In the genomic region with DNA sequence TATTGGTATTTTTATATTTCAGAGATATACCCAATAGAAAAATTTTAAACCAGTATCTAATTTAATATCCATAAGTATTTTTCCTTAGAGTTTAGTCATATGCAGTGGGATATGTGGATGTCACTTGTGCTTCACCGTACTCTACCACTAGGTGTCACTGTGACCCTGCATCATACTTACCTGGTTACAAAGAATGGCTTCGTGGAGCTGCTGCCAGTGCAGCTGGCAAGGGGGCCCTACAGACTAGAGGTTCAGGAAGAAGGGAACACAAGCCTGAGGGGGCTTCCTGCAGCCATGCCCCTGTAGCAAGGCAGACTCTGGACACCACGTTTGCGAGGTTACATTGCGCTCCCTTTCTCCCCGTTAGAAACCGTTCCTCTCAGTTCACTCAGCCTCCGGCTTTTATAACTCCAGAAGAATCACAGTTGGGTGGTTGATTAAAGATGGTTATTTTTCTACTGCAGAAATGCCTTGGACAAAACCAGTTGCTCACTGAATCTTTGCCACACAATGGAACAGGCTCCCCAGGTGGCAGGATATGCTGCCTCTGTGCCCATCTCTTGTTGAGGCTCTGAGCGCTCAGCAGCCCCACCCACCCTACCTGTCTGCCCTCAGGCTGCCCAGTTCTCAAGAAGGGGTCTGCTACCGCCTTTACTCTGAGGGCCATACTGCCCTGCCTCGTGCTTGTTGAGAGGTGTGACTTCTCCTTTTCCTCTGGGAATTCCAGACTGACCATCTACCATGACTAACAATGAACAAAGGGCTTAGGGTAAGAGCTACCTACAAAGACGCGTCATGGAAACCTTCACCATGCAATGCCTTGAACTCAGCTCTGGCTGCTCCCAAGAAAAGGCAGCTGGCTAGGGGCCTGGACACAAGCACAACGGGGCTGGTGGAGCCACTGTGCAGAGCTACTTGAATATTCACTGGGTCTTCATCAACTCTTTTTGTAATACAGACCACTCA, we compare ENCODE assay signal across 8 mouse cellular contexts. TPM values are rescaled to one million over a fixed set of nuclear protein-coding genes. Genes with fewer than 3 reads are reported as not detected.
DNase-seq lines count a peak whose midpoint lies in the region; ATAC-seq and TF ChIP-seq lines count a peak whose summit lies in the region.
"Had no signal": no experiment of that assay in that cellular context is flagged by ENCODE, and none has a peak within 500 bp of the region (broad histone marks: within the 10 kb centered on the region; RNA-seq: fewer than 3 reads in every experiment).

No protein-coding gene starts in this region.

- TF ChIP-seq CTCF in hindbrain, postnatal 0 days (IDR thresholded peaks at IDR 0.05; ENCODE audit: low read depth) = peak; percentile 94

- H3K9ac ChIP-seq in forebrain, embryonic 16.5 days (replicated peaks; ENCODE audit: low read depth, low read length) = no peak overlapping the region
- H3K9ac ChIP-seq in hindbrain, postnatal 0 days (replicated peaks; ENCODE audit: low read length) = no peak overlapping the region
- H3K9ac ChIP-seq: liver, embryonic 15.5 days had no signal

- H3K4me1 ChIP-seq in forebrain, embryonic 16.5 days (replicated peaks; ENCODE audit: control insufficient read depth, insufficient read depth, low read length) = peaks cover 2% of the 10 kb centered on the region
- H3K4me1 ChIP-seq in hindbrain, postnatal 0 days (ENCODE audit: insufficient read depth, low read length) = no peaks in the 10 kb centered on the region

- H3K27ac ChIP-seq in forebrain, embryonic 16.5 days (ENCODE audit: low read length) = no peak overlapping the region
- H3K27ac ChIP-seq in hindbrain, postnatal 0 days = peak overlapping the region; percentile 15; the same call in 1 of the 2 replicates
- H3K27ac ChIP-seq: liver, embryonic 15.5 days had no signal

- H3K4me3 ChIP-seq in forebrain, embryonic 16.5 days (replicated peaks; ENCODE audit: low read length) = no peak overlapping the region
- no peak overlapping the region for H3K4me3 ChIP-seq in hindbrain, postnatal 0 days (ENCODE audit: low read length)
- H3K4me3 ChIP-seq: liver, embryonic 15.5 days had no signal

- peak; percentile 92 for DNase-seq in NIH3T3 (ENCODE audit: low read depth)
- peak; percentile 68 for DNase-seq in cerebellum, adult 11 months
- peak; percentile 92 for DNase-seq in hindbrain, postnatal 0 days (ENCODE audit: low spot score)
- DNase-seq in left cerebral cortex, adult 18-20 months (ENCODE audit: low spot score in 2 of 2) = peak; percentile 73 to 81
- peak; percentile 65 for DNase-seq in right cerebral cortex, postnatal 14 days

- H3K4me2 ChIP-seq in forebrain, embryonic 16.5 days (ENCODE audit: low read length) = no peak overlapping the region
- H3K4me2 ChIP-seq in hindbrain, postnatal 0 days (ENCODE audit: low read depth, low read length) = no peak overlapping the region
- H3K4me2 ChIP-seq: liver, embryonic 15.5 days had no signal

- peak; percentile 87 for ATAC-seq in forebrain, embryonic 16.5 days
- peak; percentile 79 for ATAC-seq in hindbrain, postnatal 0 days
- ATAC-seq in megakaryocyte-erythroid progenitor cell, adult 5-6 weeks (replicated peaks; ENCODE audit: low FRiP score, low TSS enrichment, poor library complexity, severe bottlenecking) = peak; percentile 78

- H3K27me3 ChIP-seq in forebrain, embryonic 16.5 days (replicated peaks; ENCODE audit: control insufficient read depth, insufficient read depth, low read length) = no peaks in the 10 kb centered on the region
- H3K27me3 ChIP-seq in hindbrain, postnatal 0 days (ENCODE audit: insufficient read depth, low read length) = no peaks in the 10 kb centered on the region

- 55% methylated on average over 14 of the region's 14 CpGs for WGBS in forebrain, embryonic 16.5 days
- WGBS in hindbrain, postnatal 0 days = 53% methylated on average over 14 of the region's 14 CpGs

- H3K36me3 ChIP-seq in forebrain, embryonic 16.5 days (ENCODE audit: control insufficient read depth, insufficient read depth) = peaks cover 4% of the 10 kb centered on the region; the same call in 1 of the 2 replicates
- H3K36me3 ChIP-seq in hindbrain, postnatal 0 days (ENCODE audit: insufficient read depth, low read length) = peaks cover 29% of the 10 kb centered on the region
- H3K36me3 ChIP-seq: liver, embryonic 15.5 days had no signal

- no peaks in the 10 kb centered on the region for H3K9me3 ChIP-seq in forebrain, embryonic 16.5 days (ENCODE audit: control insufficient read depth, low read length)
- no peaks in the 10 kb centered on the region for H3K9me3 ChIP-seq in hindbrain, postnatal 0 days (ENCODE audit: low read length)
- H3K9me3 ChIP-seq: liver, embryonic 15.5 days had no signal

RNA-seq across cellular contexts. Expression of gene Cyb561, which starts 25.8 kb away (rescaled TPM):
- polyA plus RNA-seq in forebrain, embryonic 16.5 days (2015; fragmentation: Nextera tagmentation; extraction: Ambion mirVana) = 30.8 and 41.4 TPM in 2 replicates
- total RNA-seq in hindbrain, postnatal 0 days (2014; rRNA removed) = 45.9 and 52.9 TPM in 2 replicates
- 55.9 and 57.8 TPM in 2 replicates for polyA plus RNA-seq in hindbrain, postnatal 0 days (2015; fragmentation: Nextera tagmentation; extraction: Ambion mirVana)
- 100 to 1,000 TPM; 102 TPM for total RNA-seq in left cerebral cortex, adult 18-20 months (2021)
- 3.3 and 10.0 TPM in 2 replicates for total RNA-seq in megakaryocyte-erythroid progenitor cell, adult 5-6 weeks (2014; fragmentation: Nextera tagmentation)
- 2.1 and 2.5 TPM in 2 replicates for total RNA-seq in megakaryocyte-erythroid progenitor cell, adult 5-6 weeks (2017)

RNA-seq across cellular contexts. Expression of gene Ace, which starts 40.4 kb away (rescaled TPM):
- polyA plus RNA-seq in forebrain, embryonic 16.5 days (2015; fragmentation: Nextera tagmentation; extraction: Ambion mirVana) = 3.2 and 3.3 TPM in 2 replicates
- 31.1 and 35.9 TPM in 2 replicates for total RNA-seq in hindbrain, postnatal 0 days (2014; rRNA removed)
- polyA plus RNA-seq in hindbrain, postnatal 0 days (2015; fragmentation: Nextera tagmentation; extraction: Ambion mirVana) = 10.3 and 11.1 TPM in 2 replicates
- total RNA-seq in left cerebral cortex, adult 18-20 months (2021) = 10 to 100 TPM; 14.3 to 18.6 TPM
- total RNA-seq in megakaryocyte-erythroid progenitor cell, adult 5-6 weeks (2014; fragmentation: Nextera tagmentation) = not detected in 2 replicates
- 0.38 TPM in 1 of 2 replicates, not detected in the other for total RNA-seq in megakaryocyte-erythroid progenitor cell, adult 5-6 weeks (2017)

Comparison
In these comparisons a context has a peak if more than half of its experiments do, and no peak if none do; other contexts are left out.
1. RNA of gene Ace, which starts 40.4 kb away (total RNA-seq): 31.1 to 35.9 TPM in hindbrain, postnatal 0 days and 14.3 to 18.6 TPM in left cerebral cortex, adult 18-20 months; 0.38 TPM in megakaryocyte-erythroid progenitor cell, adult 5-6 weeks; every median in the first group is over 10 times any median in the second.
2. Peak in every context shown above with its lines, with median percentiles within 50 percentile points of each other: DNase-seq and ATAC-seq.